Mouse (Mus musculus) T-helper 2 cell (primary cell): ENCODE measurements around the gene Slc25a18.
"Not testable (repeated sequence)": the region's sequence is repeated elsewhere in the genome, so short reads cannot be mapped to it uniquely, and the experiment has no call there.

Experiments
- in situ Hi-C: fragments of 300-600 bp; cut with MboI, MseI; formaldehyde crosslinking; loops from one replicate; pipeline ENCODE4 v1.15.1; 2025; ENCODE audit warnings: high pct_unique_total_duplicates

Slc25a18 gene

GRCm38 (mm10) chr6:120796111-120796510 lies 22.7 kb downstream of the Slc25a18 start:
- in situ Hi-C loops, result no loop called here

GRCm38 (mm10) chr6:120798019-120798418 lies 24.6 kb downstream of the Slc25a18 start:
- in situ Hi-C loops, result no loop called here

GRCm38 (mm10) chr6:120798905-120799304 lies 25.5 kb downstream of the Slc25a18 start:
- in situ Hi-C loops, result no loop called here

- in situ Hi-C loops, result no loop called here
Measured at GRCm38 (mm10) chr6:120799581-120800041, 26.2 kb downstream of the Slc25a18 start.

- in situ Hi-C loops, result no loop called here
Measured at GRCm38 (mm10) chr6:120806999-120807737, 33.8 kb downstream of the Slc25a18 start.

- in situ Hi-C loops, result no loop called here
Measured at GRCm38 (mm10) chr6:120807738-120808081, 34.3 kb downstream of the Slc25a18 start.

GRCm38 (mm10) chr6:120811999-120812398 lies 38.6 kb downstream of the Slc25a18 start:
- in situ Hi-C loops, result not testable (repeated sequence)

GRCm38 (mm10) chr6:120819294-120819693 lies 45.9 kb downstream of the Slc25a18 start:
- in situ Hi-C loops, result no loop called here

GRCm38 (mm10) chr6:120820144-120820543 lies 46.8 kb downstream of the Slc25a18 start:
- in situ Hi-C loops, result no loop called here

GRCm38 (mm10) chr6:120820941-120821340 lies 47.6 kb downstream of the Slc25a18 start:
- in situ Hi-C loops, result no loop called here

GRCm38 (mm10) chr6:120821715-120822114 lies 48.3 kb downstream of the Slc25a18 start:
- in situ Hi-C loops, result no loop called here

GRCm38 (mm10) chr6:120822307-120822928 lies 49.0 kb downstream of the Slc25a18 start, which contains the start of gene Atp6v1e1:
TSS of gene Atp6v1e1 (minus strand) at chr6:120822793.
- in situ Hi-C loops, result no loop called here

- in situ Hi-C loops, result no loop called here
Measured at GRCm38 (mm10) chr6:120822937-120823614, 49.7 kb downstream of the Slc25a18 start.

GRCm38 (mm10) chr6:120830056-120830455 lies 56.7 kb downstream of the Slc25a18 start:
- in situ Hi-C loops, result no loop called here

GRCm38 (mm10) chr6:120830866-120831608 lies 57.7 kb downstream of the Slc25a18 start:
- in situ Hi-C loops, result no loop called here

GRCm38 (mm10) chr6:120832097-120832496 lies 58.7 kb downstream of the Slc25a18 start:
- in situ Hi-C loops, result no loop called here

- in situ Hi-C loops, result loop anchor here (5.0 kb wide), 1 partner anchor 478 kb away; no protein-coding TSS in a partner anchor
Measured at GRCm38 (mm10) chr6:120834766-120835321, 61.5 kb downstream of the Slc25a18 start.

GRCm38 (mm10) chr6:120835474-120836374 lies 62.3 kb downstream of the Slc25a18 start, which contains the start of gene Bcl2l13:
TSS of gene Bcl2l13 (plus strand) at chr6:120836212.
- in situ Hi-C loops, result loop anchor here (5.0 kb wide), 1 partner anchor 478 kb away; no protein-coding TSS in a partner anchor

- in situ Hi-C loops, result loop anchor here (5.0 kb wide), 1 partner anchor 479 kb away; no protein-coding TSS in a partner anchor
Measured at GRCm38 (mm10) chr6:120836389-120837151, 63.2 kb downstream of the Slc25a18 start.
